Mouse (Mus musculus): ENCODE data around the gene Tor2a.
A peak's percentile ranks its signal among the peaks of the same experiment; 100 is the strongest.

The Tor2a gene

GRCm38 (mm10) chr2:32729547-32729946 lies 27.5 kb upstream of the Tor2a start:
- no peak for DNase-seq (ENCODE audit: low read depth, low spot score)

GRCm38 (mm10) chr2:32730854-32731253 lies 26.2 kb upstream of the Tor2a start:
- no peak for DNase-seq (ENCODE audit: low read depth, low spot score)

- no peak for DNase-seq (ENCODE audit: low read depth, low spot score)
Observed at GRCm38 (mm10) chr2:32731911-32732310, 25.1 kb upstream of the Tor2a start.

GRCm38 (mm10) chr2:32732695-32733094 lies 24.3 kb upstream of the Tor2a start:
- no peak for DNase-seq (ENCODE audit: low read depth, low spot score)

- no peak for DNase-seq (ENCODE audit: low read depth, low spot score)
Observed at GRCm38 (mm10) chr2:32734480-32734879, 22.6 kb upstream of the Tor2a start.

GRCm38 (mm10) chr2:32734933-32735332 lies 22.1 kb upstream of the Tor2a start:
- DNase-seq (ENCODE audit: low read depth, low spot score), result no peak

GRCm38 (mm10) chr2:32736306-32736829 lies 20.7 kb upstream of the Tor2a start:
- no peak for DNase-seq (ENCODE audit: low read depth, low spot score)

- DNase-seq (ENCODE audit: low read depth, low spot score), result no peak
Observed at GRCm38 (mm10) chr2:32737008-32737407, 20.0 kb upstream of the Tor2a start.

GRCm38 (mm10) chr2:32739311-32739710 lies 17.7 kb upstream of the Tor2a start:
- DNase-seq (ENCODE audit: low read depth, low spot score), result no peak

GRCm38 (mm10) chr2:32740916-32741272 lies 16.1 kb upstream of the Tor2a start, which contains the start of gene 6330409D20Rik:
Gene 6330409D20Rik, minus strand, starts transcription at chr2:32741016.
- no peak for DNase-seq (ENCODE audit: low read depth, low spot score)

GRCm38 (mm10) chr2:32741273-32742172 lies 15.5 kb upstream of the Tor2a start:
- DNase-seq (ENCODE audit: low read depth, low spot score), result no peak

- no peak for DNase-seq (ENCODE audit: low read depth, low spot score)
Observed at GRCm38 (mm10) chr2:32742173-32742531, 14.9 kb upstream of the Tor2a start.

- DNase-seq (ENCODE audit: low read depth, low spot score), result no peak
Observed at GRCm38 (mm10) chr2:32744272-32744982, 12.6 kb upstream of the Tor2a start.

GRCm38 (mm10) chr2:32749082-32749481 lies 8.0 kb upstream of the Tor2a start:
- no peak for DNase-seq (ENCODE audit: low read depth, low spot score)

- no peak for DNase-seq (ENCODE audit: low read depth, low spot score)
Observed at GRCm38 (mm10) chr2:32750199-32750598, 6.8 kb upstream of the Tor2a start.

GRCm38 (mm10) chr2:32750887-32751664 lies 6.0 kb upstream of the Tor2a start:
- peak; percentile 71 for DNase-seq (ENCODE audit: low read depth, low spot score)

- no peak for DNase-seq (ENCODE audit: low read depth, low spot score)
Observed at GRCm38 (mm10) chr2:32751665-32752033, 5.4 kb upstream of the Tor2a start.

- DNase-seq (ENCODE audit: low read depth, low spot score), result no peak
Observed at GRCm38 (mm10) chr2:32752181-32752580, 4.9 kb upstream of the Tor2a start.

GRCm38 (mm10) chr2:32756674-32757055 lies 369 bp upstream of the Tor2a start:
- DNase-seq (ENCODE audit: low read depth, low spot score), result no peak

GRCm38 (mm10) chr2:32758503-32758902 lies 1.5 kb downstream of the Tor2a start:
- DNase-seq (ENCODE audit: low read depth, low spot score), result no peak

- no peak for DNase-seq (ENCODE audit: low read depth, low spot score)
Observed at GRCm38 (mm10) chr2:32759001-32759400, 2.0 kb downstream of the Tor2a start.

GRCm38 (mm10) chr2:32761361-32761760 lies 4.3 kb downstream of the Tor2a start:
- DNase-seq (ENCODE audit: low read depth, low spot score), result no peak
